ENCODE assay signal across 9 mouse cellular contexts in genomic region chr12:28782637-28783036, GRCm38 (mm10).
"Had no signal": no experiment of that assay in that cellular context is flagged by ENCODE, and none has a peak within 500 bp of the region (broad histone marks: within the 10 kb centered on the region; RNA-seq: fewer than 3 reads in every experiment).

No protein-coding gene starts in this region.

- H3K4me2 ChIP-seq: hindbrain, embryonic 15.5 days; limb, embryonic 12.5 days; midbrain, embryonic 15.5 days had no signal

- H3K27me3 ChIP-seq: hindbrain, embryonic 15.5 days; limb, embryonic 12.5 days; midbrain, embryonic 15.5 days had no signal

- H3K27ac ChIP-seq: hindbrain, embryonic 15.5 days; limb, embryonic 12.5 days; midbrain, embryonic 15.5 days had no signal

- H3K9ac ChIP-seq: hindbrain, embryonic 15.5 days; limb, embryonic 12.5 days; midbrain, embryonic 15.5 days had no signal

- H3K4me3 ChIP-seq: hindbrain, embryonic 15.5 days; limb, embryonic 12.5 days; midbrain, embryonic 15.5 days had no signal

- H3K36me3 ChIP-seq: hindbrain, embryonic 15.5 days; limb, embryonic 12.5 days; midbrain, embryonic 15.5 days had no signal

- ATAC-seq: midbrain, embryonic 15.5 days had no signal

- H3K9me3 ChIP-seq: hindbrain, embryonic 15.5 days; limb, embryonic 12.5 days; midbrain, embryonic 15.5 days had no signal

- DNase-seq: kidney, adult 18-20 months; layer of hippocampus, adult 9-11 months; layer of hippocampus, postnatal 36 days; liver; thymus, adult 18-20 months; thymus, postnatal 14 days had no signal
